Mouse (Mus musculus) brown adipose tissue, adult 24 weeks (tissue): Measurements from ENCODE around the gene Gm29609. TPM values are rescaled to one million over a fixed set of nuclear protein-coding genes. Genes with fewer than 3 reads are reported as not detected.
A peak's percentile ranks its signal among the peaks of the same experiment; 100 is the strongest.

Source experiments
- H3K27ac ChIP-seq: fragments of 200-500 bp; replicated peaks from 2 replicates; pipeline ENCODE4 v1.5.1; 2012; ENCODE audit warnings: low read depth, mild to moderate bottlenecking, low read length
- H3K4me1 ChIP-seq: fragments of 200-500 bp; 2 replicates; pipeline ENCODE4 v1.6.1; 2012; ENCODE audit warnings: low read length, mixed read lengths; ENCODE audit not compliant: control insufficient read depth, insufficient read depth, insufficient read length
- H3K4me3 ChIP-seq: fragments of 200-500 bp; 2 replicates; pipeline ENCODE4 v1.5.1; 2012; ENCODE audit warnings: low read depth, mild to moderate bottlenecking, low read length, moderate library complexity; ENCODE audit not compliant: insufficient read depth
- polyA plus RNA-seq: library from polyadenylated mRNA; stranded (reverse); fragments of >200 nt; gene quantifications from 2 replicates; pipeline ENCODE4 v1.2.4, GENCODE M21; 2012; ENCODE audit not compliant: missing spikeins, insufficient read depth, insufficient read length

Gene Gm29609
- polyA plus RNA-seq, 1 experiment = not detected

DNA sequence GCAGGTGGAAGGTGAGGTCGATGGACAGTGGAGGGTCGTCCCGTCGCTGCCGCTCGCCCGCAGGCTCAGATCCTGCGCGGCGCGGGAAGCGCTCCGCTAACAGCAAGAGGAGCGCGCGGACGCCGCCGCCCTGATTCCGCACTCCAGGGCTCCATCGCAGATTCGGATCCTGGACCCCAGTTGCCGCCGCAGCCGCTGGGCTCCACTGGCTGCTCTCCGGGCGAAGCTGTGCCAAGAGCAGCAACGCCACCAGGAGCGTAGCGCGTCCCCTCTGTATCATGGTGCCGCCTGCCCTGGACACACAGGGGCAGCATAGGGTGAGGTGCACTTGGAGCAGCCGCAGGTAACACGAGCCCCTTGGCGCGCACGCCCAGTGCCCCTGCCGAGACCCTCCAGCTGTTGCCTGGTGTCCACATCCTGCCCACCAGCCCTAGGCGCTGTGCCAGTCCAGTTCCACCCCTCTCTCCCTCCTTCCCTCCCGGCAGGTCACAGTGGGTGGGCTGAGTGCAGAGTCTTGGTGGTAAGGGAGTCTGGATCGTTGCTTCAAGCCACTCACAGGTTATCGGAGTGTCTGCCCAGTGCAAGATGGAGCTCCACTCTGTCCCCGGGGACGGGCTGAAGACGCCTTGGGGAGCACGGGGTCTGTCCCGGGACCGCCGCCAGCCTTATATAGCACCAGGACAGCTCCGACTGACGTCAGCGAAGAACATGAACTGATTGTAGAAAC lies 41.3 kb downstream of the Gm29609 start, which contains the start of gene Ucn:
Ucn (minus strand) TSS at position 589 of the 727 bp plus-strand sequence.
- Histone ChIP-seq H3K27ac (no peak within 1 kb of the TSS), H3K4me1 (no peaks in the 10 kb centered on the region; the same call in 1 of the 2 replicates), H3K4me3 (no peak within 1 kb of the TSS)

DNA sequence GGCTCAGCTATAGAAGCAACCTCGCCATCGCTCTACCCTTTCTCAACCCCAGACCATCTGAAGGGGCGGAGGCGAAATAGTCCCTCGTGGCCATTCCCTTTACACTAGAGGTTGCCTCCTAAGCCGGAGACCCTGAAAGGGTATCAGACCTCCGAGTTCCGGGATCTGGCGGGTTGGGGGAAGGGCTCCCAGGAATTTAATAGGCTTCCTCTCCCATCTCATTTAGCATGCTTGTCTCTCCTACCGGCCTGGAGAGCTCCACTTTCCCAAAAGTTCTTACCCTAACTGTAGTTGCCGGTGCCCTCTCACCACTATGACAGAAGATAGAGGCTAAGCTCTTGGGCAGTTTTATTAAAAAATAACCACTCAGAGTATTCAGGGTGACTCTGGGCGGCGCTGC lies 42.1 kb downstream of the Gm29609 start:
- no peaks in the 10 kb centered on the region; the same call in 1 of the 2 replicates for H3K4me1 ChIP-seq
- no peak overlapping the region for H3K27ac ChIP-seq
- no peak overlapping the region for H3K4me3 ChIP-seq

DNA sequence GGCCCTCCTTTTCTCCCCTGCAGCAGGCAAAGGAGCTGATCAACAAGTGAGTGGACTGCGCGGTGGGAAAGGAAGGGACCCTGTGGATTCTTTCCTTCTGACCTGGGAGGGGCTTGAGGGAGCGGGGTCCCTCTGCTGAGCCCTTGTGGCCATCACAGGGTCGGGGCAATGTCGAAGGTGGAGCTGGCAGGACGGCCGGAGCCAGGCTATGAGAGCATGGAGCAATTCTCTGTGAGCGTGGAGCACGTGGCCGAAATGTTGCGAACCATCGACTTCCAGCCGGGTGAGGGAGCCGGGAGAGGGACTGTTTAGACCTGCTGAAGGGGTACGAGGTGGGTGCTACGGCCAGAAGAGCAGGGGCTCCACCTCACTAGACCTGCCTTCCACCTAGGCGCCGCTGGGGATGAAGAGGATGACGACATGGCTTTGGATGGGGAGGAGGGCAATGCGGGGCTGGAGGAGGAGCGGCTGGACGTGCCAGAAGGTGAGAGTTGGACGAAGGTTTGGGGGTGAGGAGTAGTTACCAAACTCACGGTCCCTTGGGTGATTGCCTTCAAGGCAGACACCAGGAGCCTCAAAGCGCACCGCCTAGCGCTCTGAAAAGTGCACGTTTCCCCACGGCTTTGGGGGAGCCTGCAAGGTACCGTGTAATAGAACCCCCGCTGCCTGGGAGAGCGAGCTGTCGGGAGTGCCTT lies 42.8 kb downstream of the Gm29609 start:
- Histone ChIP-seq H3K27ac (no peak overlapping the region), H3K4me1 (no peaks in the 10 kb centered on the region; the same call in 1 of the 2 replicates), H3K4me3 (no peak overlapping the region)

DNA sequence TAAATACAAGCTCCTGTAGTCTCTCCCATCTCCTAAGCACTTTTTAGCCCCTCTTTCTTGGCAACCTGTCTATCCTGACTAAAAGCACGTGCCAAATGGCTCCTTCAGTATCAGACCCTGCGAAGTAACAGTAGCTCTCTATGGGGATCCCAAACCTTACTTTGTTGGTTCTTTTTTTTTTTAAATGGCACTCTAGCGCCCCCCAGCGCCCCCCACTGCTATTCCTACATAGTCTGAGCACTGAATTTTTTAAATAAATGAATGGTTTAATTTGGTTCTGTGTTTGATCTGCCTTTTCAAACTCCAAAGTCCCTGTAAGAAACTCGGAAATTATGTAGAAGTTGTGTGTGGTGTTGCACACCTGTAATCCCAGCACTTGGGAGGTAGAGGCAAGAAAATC lies 53.7 kb downstream of the Gm29609 start:
- no peak overlapping the region for H3K27ac ChIP-seq
- H3K4me3 ChIP-seq = no peak overlapping the region
- no peaks in the 10 kb centered on the region for H3K4me1 ChIP-seq

DNA sequence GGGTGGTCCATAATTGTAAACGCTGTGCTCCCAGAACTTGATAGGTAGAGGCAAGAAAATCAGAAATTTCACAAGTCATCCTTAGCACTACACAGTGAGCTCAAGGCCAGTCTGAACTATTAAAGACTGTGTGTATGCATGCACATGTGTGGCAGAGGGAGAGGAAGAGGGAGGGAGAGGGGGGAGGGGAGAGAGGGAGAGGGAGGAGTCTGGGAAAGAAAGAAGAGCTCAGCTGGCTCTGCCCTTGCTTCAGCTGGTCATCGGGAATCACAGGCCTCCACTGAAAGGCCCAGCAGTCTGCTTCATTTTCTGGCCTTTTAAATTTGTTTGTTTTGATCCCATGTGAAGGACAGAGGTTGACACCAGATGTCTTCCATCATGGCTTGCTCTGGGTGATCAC lies 56.2 kb downstream of the Gm29609 start:
- Histone ChIP-seq H3K4me3 (no peak overlapping the region), H3K27ac (no peak overlapping the region), H3K4me1 (no peaks in the 10 kb centered on the region)

DNA sequence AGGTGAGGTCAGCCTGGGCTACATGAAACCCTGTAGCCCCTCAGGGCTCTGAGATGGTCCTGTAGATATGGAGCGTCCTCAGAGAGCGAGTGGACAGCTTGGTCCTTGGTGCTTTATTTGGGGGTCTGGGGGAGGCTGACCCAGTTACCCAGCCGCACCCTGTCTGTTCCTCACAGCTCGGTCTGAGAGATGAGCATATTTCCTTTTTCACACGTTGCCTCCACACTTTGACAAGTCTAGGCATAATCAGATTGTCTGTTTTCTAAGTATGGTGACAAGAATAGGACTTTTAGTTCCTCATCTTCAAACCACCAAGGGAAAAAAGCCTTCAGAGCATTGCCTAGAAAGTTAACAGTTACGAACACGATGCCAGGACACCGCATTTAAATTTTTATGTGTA lies 58.6 kb downstream of the Gm29609 start:
- Histone ChIP-seq H3K4me3 (no peak overlapping the region), H3K4me1 (no peaks in the 10 kb centered on the region), H3K27ac (no peak overlapping the region)

DNA sequence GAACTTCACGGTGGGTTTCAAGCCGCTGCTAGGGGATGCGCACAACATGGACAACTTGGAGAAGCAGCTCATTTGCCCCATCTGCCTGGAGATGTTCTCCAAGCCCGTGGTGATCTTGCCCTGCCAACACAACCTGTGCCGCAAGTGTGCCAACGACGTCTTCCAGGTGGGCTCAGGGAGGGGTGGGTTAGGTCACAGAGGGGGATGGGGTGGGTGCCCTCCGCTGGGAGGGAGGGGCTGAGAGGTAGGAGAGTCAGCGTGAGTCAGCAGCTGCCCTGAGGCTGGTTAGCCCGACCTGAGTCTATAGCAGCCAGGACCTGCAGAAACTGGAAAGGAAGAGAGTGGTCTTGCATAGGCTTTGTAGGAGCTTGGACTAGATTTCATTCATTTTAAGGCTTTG lies 62.8 kb downstream of the Gm29609 start:
- H3K4me3 ChIP-seq = no peak overlapping the region
- no peaks in the 10 kb centered on the region for H3K4me1 ChIP-seq
- H3K27ac ChIP-seq = no peak overlapping the region

DNA sequence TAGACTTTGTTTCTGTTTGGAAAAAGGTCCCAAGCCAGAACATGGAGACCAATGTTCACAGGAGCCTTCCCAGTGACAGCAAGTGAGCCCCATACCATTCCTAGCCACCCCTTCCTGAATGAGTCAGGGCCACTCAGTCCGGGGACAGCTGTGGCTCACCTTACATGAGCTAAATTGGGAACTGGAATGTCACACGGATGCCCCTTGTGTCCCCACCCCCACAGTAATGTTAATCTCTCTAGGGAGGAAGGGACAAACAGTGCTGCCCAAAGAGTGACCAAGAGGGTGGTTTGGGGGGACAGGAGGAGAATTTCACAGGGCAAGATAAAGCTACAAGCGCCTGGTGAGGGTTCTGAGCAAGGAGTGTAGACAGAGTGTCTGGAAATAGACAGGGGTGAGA lies 63.4 kb downstream of the Gm29609 start, which contains the start of gene Trim54:
Trim54 (plus strand) TSS at position 359 of the 400 bp plus-strand sequence.
- Histone ChIP-seq H3K4me3 (no peak within 1 kb of the TSS; the same call in 1 of the 2 replicates), H3K27ac (no peak within 1 kb of the TSS), H3K4me1 (no peaks in the 10 kb centered on the region)

DNA sequence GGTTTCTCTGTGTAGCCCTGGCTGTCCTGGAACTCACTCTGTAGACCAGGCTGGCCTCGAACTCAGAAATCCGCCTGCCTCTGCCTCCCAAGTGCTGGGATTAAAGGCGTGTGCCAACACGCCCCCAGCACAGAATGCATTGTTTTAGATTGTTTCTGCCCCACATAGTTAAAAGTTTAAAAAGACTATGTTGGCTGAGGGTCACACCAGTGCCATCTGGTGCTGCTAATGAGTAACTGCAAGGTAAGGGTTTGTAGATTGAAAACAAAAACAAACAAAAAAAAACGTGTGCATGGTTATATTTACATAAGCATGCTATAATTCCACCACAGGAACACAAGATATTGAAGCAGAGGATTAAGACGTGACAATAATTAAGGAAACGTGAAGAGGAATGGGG lies 68.9 kb downstream of the Gm29609 start:
- H3K4me3 ChIP-seq = no peak overlapping the region
- no peak overlapping the region for H3K27ac ChIP-seq
- no peaks in the 10 kb centered on the region for H3K4me1 ChIP-seq

DNA sequence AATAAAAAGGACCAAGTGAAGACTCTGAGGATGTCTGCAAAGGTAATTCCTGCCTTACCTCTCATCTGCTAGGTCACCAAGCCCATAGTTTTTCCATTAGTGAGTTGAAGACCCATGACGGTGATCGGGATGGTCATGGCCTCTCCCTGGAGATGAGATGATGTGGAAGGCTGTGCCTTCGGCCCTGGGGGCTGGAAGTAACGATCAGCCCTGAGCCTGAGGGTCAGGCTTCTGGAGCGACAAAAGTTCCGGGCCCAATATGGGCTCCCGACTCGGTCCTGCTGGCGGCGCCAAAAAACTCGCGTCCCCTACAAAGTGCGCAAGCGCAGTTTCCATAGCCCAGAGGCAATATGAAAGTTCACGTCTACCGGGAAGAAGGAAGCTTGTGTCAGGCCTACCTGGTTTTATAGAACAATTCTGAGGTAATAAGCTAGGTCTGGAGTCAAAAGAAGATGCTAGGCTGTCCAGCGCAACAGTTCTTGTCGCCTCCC lies 71.7 kb downstream of the Gm29609 start, which contains the start of gene Slc30a3:
Slc30a3 (minus strand) TSS at position 238 of the 491 bp plus-strand sequence.
- H3K27ac ChIP-seq = no peak within 1 kb of the TSS
- no peaks in the 10 kb centered on the region for H3K4me1 ChIP-seq
- no peak within 1 kb of the TSS for H3K4me3 ChIP-seq

DNA sequence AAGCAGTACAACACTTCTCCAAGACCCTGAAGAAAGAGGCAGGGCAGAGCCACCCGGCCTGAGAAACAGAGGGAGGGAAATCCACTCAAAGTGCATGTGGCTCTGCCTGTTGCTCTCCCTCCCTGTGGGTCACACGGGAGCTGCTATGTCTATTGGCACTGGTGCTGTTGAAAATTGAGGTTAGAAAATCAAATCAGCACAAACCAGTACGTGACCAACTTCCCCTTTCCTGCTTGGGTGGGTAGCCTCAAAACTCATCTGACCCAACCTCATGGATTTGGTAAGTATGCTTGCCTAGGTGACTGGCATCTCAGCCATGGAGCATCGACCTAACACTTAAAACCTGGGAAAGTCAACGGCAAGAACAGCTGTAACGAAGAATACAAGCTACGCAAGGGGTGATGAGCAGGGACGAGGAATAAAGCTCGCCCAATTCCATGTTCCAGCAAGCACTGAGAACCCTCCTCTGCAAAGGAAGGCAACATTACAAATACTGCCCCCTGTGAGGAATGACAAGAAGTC lies 73.8 kb downstream of the Gm29609 start, which contains the start of gene Dnajc5g:
Dnajc5g (plus strand) TSS at position 472 of the 522 bp plus-strand sequence.
- H3K4me3 ChIP-seq = no peak within 1 kb of the TSS
- no peaks in the 10 kb centered on the region for H3K4me1 ChIP-seq
- no peak within 1 kb of the TSS for H3K27ac ChIP-seq

DNA sequence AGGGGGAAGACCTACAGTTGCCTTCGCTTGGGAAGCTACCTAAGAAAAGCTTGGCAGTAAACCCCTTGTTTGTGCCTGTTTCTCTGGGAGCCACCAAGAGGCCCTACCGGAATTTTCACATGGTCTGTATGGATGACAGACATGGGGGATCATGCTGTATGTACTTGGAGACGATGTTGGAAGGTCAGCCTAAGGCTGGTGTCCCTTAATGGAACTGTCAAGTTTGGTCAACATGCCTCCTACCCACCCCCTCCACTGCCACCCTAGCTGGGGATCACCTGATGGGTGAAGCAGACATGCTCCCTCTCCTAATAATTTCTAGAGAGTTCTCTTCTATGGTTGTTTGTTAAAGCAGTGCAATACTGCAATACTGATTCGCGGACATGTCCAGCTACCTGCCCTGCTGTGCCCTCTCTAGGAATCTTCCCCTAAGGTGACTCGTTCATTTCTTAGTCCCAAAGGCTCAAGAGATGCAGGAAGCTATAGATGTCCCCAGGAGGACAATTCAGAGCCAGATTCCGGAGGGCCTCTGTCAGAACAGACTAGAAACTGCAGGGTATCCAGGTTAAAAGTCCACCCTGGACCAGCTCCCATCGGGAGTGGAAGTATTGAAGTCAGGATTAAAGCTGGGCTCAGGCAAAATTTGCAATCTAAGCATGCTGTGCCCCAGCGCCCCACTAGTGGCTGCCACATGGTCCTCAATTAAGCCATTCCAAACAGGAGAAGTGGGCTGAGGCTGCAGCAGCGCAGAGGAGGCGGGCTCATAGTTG lies 83.8 kb downstream of the Gm29609 start:
- Histone ChIP-seq H3K4me1 (no peaks in the 10 kb centered on the region), H3K4me3 (peak overlapping the region; percentile 20), H3K27ac (no peak overlapping the region)

DNA sequence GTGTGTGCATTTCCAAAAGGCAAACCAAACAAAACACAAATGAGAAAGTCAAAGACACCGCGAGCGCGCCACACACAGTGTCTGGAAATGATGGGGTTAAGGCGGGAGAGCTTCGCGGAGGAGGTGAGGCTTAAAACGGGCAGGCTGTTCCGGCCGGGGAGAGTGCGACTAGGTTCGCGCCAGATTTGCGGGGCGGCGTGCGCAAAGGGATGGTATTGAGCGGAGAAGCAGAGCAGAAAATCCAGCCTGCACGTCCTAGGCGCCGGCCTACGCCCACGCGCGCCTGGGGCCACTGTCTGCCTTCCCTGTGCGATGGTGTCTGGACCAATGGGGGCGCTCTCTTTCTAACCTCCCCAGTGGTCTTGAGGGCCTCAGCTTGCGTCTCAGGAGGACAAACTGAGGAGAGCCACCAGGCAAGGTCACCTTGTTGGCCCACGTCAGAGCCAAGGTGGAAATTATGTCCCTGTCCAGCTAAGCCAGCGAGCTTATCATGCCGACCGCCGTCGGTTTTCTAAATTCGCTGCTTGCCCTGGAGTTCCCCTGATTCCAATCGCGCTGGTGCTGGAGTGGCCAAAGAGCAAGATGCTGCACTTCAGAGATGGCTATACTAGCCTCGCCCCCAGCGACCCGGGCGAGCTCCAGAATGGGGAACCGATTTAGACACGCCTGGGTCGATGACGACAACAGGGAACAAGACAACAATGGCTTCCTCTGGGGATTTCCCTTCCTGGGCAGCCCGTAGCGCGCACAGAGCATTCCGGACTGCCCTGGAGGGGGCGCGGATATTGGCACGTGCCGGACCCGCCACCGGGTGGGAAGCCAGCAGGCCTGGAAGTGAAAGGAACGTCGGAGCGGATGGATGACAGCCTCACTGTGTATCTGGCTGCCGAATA lies 84.7 kb downstream of the Gm29609 start:
- no peak overlapping the region for H3K27ac ChIP-seq
- H3K4me1 ChIP-seq = no peaks in the 10 kb centered on the region

More for the DNA sequence above, 84.7 kb downstream of the Gm29609 start:
- peak overlapping the region; percentile 20 for H3K4me3 ChIP-seq
